Mouse (Mus musculus) megakaryocyte-erythroid progenitor cell, adult 5-6 weeks (primary cell): ENCODE results near the gene Cep19. TPM values are rescaled to one million over a fixed set of nuclear protein-coding genes. Genes with fewer than 3 reads are reported as not detected.

Source experiments
- ATAC-seq: replicated peaks from 2 replicates; pipeline ENCODE4 v1.8.0; 2016; ENCODE audit warnings: mild to moderate bottlenecking, inconsistent platforms; ENCODE audit not compliant: severe bottlenecking, poor library complexity, low FRiP score, low TSS enrichment
- total RNA-seq, 2 experiments: library from RNA; stranded (forward) in 1 of 2; stranded (reverse) in 1 of 2; fragments of 200-1000, 215-1000 nt in 1 of 2; fragments of >200 nt in 1 of 2; fragmentation: Nextera tagmentation in 1 of 2; gene quantifications; 2 replicates each; pipeline ENCODE4 v1.2.3; 2014 to 2017

The Cep19 gene
- total RNA-seq, 2 experiments from 2014 or later, result 8.0 to 11.7 TPM

GRCm38 (mm10) chr16:32105698-32106097 lies 6.1 kb downstream of the Cep19 start:
- ATAC-seq, result no peak

GRCm38 (mm10) chr16:32107342-32108045 lies 7.9 kb downstream of the Cep19 start:
- ATAC-seq, result peak; percentile 44; the same call in 1 of the 2 replicates

GRCm38 (mm10) chr16:32108170-32108569 lies 8.6 kb downstream of the Cep19 start:
- ATAC-seq, result 0 out of 2 replicates have a peak, but pooled peaks have one; percentile 48

GRCm38 (mm10) chr16:32108578-32108977 lies 9.0 kb downstream of the Cep19 start:
- no peak for ATAC-seq

GRCm38 (mm10) chr16:32110951-32111699 lies 11.5 kb downstream of the Cep19 start:
- no peak for ATAC-seq

GRCm38 (mm10) chr16:32113541-32114218 lies 14.1 kb downstream of the Cep19 start:
- peak; percentile 73 for ATAC-seq

GRCm38 (mm10) chr16:32114406-32114805 lies 14.8 kb downstream of the Cep19 start:
- no peak for ATAC-seq

GRCm38 (mm10) chr16:32114968-32115695 lies 15.5 kb downstream of the Cep19 start:
- no peak for ATAC-seq

- 0 out of 2 replicates have a peak, but pooled peaks have one; percentile 4 for ATAC-seq
These were observed 16.2 kb downstream of the Cep19 start for GRCm38 (mm10) chr16:32115781-32116180.

- peak; percentile 46 for ATAC-seq
These were observed 16.6 kb downstream of the Cep19 start for GRCm38 (mm10) chr16:32116186-32116585.

- ATAC-seq, result no peak
These were observed 20.9 kb downstream of the Cep19 start for GRCm38 (mm10) chr16:32120454-32120853.

- ATAC-seq, result no peak
These were observed 24.4 kb downstream of the Cep19 start for GRCm38 (mm10) chr16:32124020-32124419.

GRCm38 (mm10) chr16:32124444-32125335 lies 25.1 kb downstream of the Cep19 start:
- ATAC-seq, result no peak

- no peak for ATAC-seq
These were observed 25.8 kb downstream of the Cep19 start for GRCm38 (mm10) chr16:32125364-32125763.

GRCm38 (mm10) chr16:32127046-32127445 lies 27.4 kb downstream of the Cep19 start:
- no peak for ATAC-seq

GRCm38 (mm10) chr16:32129449-32130189 lies 30.0 kb downstream of the Cep19 start:
- ATAC-seq, result peak; percentile 19; the same call in 1 of the 2 replicates

- peak; percentile 82 for ATAC-seq
These were observed 30.7 kb downstream of the Cep19 start for GRCm38 (mm10) chr16:32130190-32130826.
